Mouse (Mus musculus): ENCODE measurements around the gene Btaf1.

Gene Btaf1

GRCm38 (mm10) chr19:36925671-36926552, at the start of gene Btaf1:
Gene Btaf1, plus strand, starts transcription at chr19:36926079.
- peak; percentile 78 for DNase-seq (ENCODE audit: low read depth, low spot score)

- DNase-seq (ENCODE audit: low read depth, low spot score): no peak
Observed at GRCm38 (mm10) chr19:36877329-36877728, 48.5 kb upstream of the Btaf1 start.

- no peak for DNase-seq (ENCODE audit: low read depth, low spot score)
Observed at GRCm38 (mm10) chr19:36878743-36879495, 47.0 kb upstream of the Btaf1 start.

GRCm38 (mm10) chr19:36883119-36883518, 42.8 kb upstream of the Btaf1 start:
- no peak for DNase-seq (ENCODE audit: low read depth, low spot score)

- no peak for DNase-seq (ENCODE audit: low read depth, low spot score)
Observed at GRCm38 (mm10) chr19:36886316-36886715, 39.6 kb upstream of the Btaf1 start.

GRCm38 (mm10) chr19:36887706-36888105, 38.2 kb upstream of the Btaf1 start:
- DNase-seq (ENCODE audit: low read depth, low spot score): no peak

- DNase-seq (ENCODE audit: low read depth, low spot score): no peak
Observed at GRCm38 (mm10) chr19:36891746-36892145, 34.1 kb upstream of the Btaf1 start.

GRCm38 (mm10) chr19:36896791-36897569, 28.9 kb upstream of the Btaf1 start:
- no peak for DNase-seq (ENCODE audit: low read depth, low spot score)

- no peak for DNase-seq (ENCODE audit: low read depth, low spot score)
Observed at GRCm38 (mm10) chr19:36897778-36898177, 28.1 kb upstream of the Btaf1 start.

GRCm38 (mm10) chr19:36903377-36903776, 22.5 kb upstream of the Btaf1 start:
- no peak for DNase-seq (ENCODE audit: low read depth, low spot score)

GRCm38 (mm10) chr19:36904211-36905007, 21.5 kb upstream of the Btaf1 start:
- no peak for DNase-seq (ENCODE audit: low read depth, low spot score)

- no peak for DNase-seq (ENCODE audit: low read depth, low spot score)
Observed at GRCm38 (mm10) chr19:36909150-36909549, 16.7 kb upstream of the Btaf1 start.

- DNase-seq (ENCODE audit: low read depth, low spot score): peak; percentile 47
Observed at GRCm38 (mm10) chr19:36909676-36910292, 16.1 kb upstream of the Btaf1 start.

GRCm38 (mm10) chr19:36910424-36911045, 15.3 kb upstream of the Btaf1 start:
- DNase-seq (ENCODE audit: low read depth, low spot score): no peak

GRCm38 (mm10) chr19:36913064-36913463, 12.8 kb upstream of the Btaf1 start:
- DNase-seq (ENCODE audit: low read depth, low spot score): no peak

- DNase-seq (ENCODE audit: low read depth, low spot score): no peak
Observed at GRCm38 (mm10) chr19:36916206-36916605, 9.7 kb upstream of the Btaf1 start.

- DNase-seq (ENCODE audit: low read depth, low spot score): no peak
Observed at GRCm38 (mm10) chr19:36916876-36917389, 8.9 kb upstream of the Btaf1 start.

GRCm38 (mm10) chr19:36918441-36919301, 7.2 kb upstream of the Btaf1 start:
- DNase-seq (ENCODE audit: low read depth, low spot score): peak; percentile 53

GRCm38 (mm10) chr19:36919466-36919865, 6.4 kb upstream of the Btaf1 start, which contains the start of gene Fgfbp3:
Gene Fgfbp3, minus strand, starts transcription at chr19:36919615.
- no peak for DNase-seq (ENCODE audit: low read depth, low spot score)

All from retina, adult 2 months (tissue).